Mouse (Mus musculus): Measurements from ENCODE around the gene Glipr1l1. TPM values are rescaled to one million over a fixed set of nuclear protein-coding genes. Genes with fewer than 3 reads are reported as not detected.
"Not testable (repeated sequence)": the region's sequence is repeated elsewhere in the genome, so short reads cannot be mapped to it uniquely, and the experiment has no call there.

The Glipr1l1 gene
- polyA plus RNA-seq, 1 experiment from 2014 or later, result not detected

- no peaks in the 10 kb centered on the region for H3K4me1 ChIP-seq (replicated peaks; ENCODE audit: control insufficient read depth, insufficient read depth, low read length)
- no peaks in the 10 kb centered on the region for H3K27me3 ChIP-seq (replicated peaks; ENCODE audit: control insufficient read depth, insufficient read depth, low read length)
- H3K9me3 ChIP-seq (ENCODE audit: control insufficient read depth, low read length), result no peaks in the 10 kb centered on the region
- no peak within 1 kb of the TSS for H3K4me3 ChIP-seq (replicated peaks; ENCODE audit: low read length)
- H3K36me3 ChIP-seq (ENCODE audit: control insufficient read depth, insufficient read depth), result no peaks in the 10 kb centered on the region
- ATAC-seq, result no peak
- WGBS, result 94% methylated on average over 14 of the region's 14 CpGs
- H3K9ac ChIP-seq (replicated peaks; ENCODE audit: low read depth, low read length), result no peak within 1 kb of the TSS
- H3K27ac ChIP-seq (ENCODE audit: low read length), result no peak within 1 kb of the TSS
- H3K4me2 ChIP-seq (ENCODE audit: low read length), result no peak within 1 kb of the TSS
These were observed 23.2 kb downstream of the Glipr1l1 start, which contains the start of gene Glipr1l2 for GRCm38 (mm10) chr10:112083157-112083556. Gene Glipr1l2 (plus strand): TSS chr10:112083354.

DNA sequence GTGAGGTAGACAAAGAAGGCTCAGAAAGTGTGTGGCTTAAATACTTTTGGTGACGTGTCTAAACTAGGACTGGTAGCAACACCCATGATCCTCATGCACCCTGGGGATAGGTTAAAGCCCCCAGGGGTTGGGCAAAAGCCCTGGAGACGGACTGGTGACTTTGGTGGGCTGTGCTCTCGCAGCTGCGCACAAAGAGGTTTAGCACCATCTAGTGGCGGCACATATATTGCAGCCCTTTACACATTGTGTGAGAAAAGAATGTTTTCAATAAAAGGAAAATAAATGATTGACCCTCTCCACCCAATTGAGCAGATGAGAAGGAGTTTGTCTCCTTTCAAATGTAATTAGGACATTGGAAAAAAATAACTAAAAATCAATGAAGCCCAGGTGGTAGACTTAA lies 45.8 kb downstream of the Glipr1l1 start:
- ATAC-seq, result not testable (repeated sequence)

GRCm38 (mm10) chr10:112110401-112110800 lies 50.4 kb downstream of the Glipr1l1 start:
- Histone ChIP-seq H3K27ac (ENCODE audit: low read length) (no peak overlapping the region), H3K9me3 (ENCODE audit: control insufficient read depth, low read length) (no peaks in the 10 kb centered on the region), H3K4me3 (replicated peaks; ENCODE audit: low read length) (no peak overlapping the region), H3K27me3 (replicated peaks; ENCODE audit: control insufficient read depth, insufficient read depth, low read length) (no peaks in the 10 kb centered on the region), H3K4me2 (ENCODE audit: low read length) (no peak overlapping the region), H3K4me1 (replicated peaks; ENCODE audit: control insufficient read depth, insufficient read depth, low read length) (no peaks in the 10 kb centered on the region), H3K36me3 (ENCODE audit: control insufficient read depth, insufficient read depth) (no peaks in the 10 kb centered on the region), H3K9ac (replicated peaks; ENCODE audit: low read depth, low read length) (no peak overlapping the region)
- 97% methylated on average over 7 of the region's 7 CpGs for WGBS
- no peak for ATAC-seq

More for the DNA sequence above, 45.8 kb downstream of the Glipr1l1 start:
- H3K9ac ChIP-seq (replicated peaks; ENCODE audit: low read depth, low read length); H3K9me3 ChIP-seq (ENCODE audit: control insufficient read depth, low read length); H3K36me3 ChIP-seq (ENCODE audit: control insufficient read depth, insufficient read depth); H3K4me2 ChIP-seq (ENCODE audit: low read length); H3K27ac ChIP-seq (ENCODE audit: low read length); H3K4me1 ChIP-seq (replicated peaks; ENCODE audit: control insufficient read depth, insufficient read depth, low read length); H3K4me3 ChIP-seq (replicated peaks; ENCODE audit: low read length); H3K27me3 ChIP-seq (replicated peaks; ENCODE audit: control insufficient read depth, insufficient read depth, low read length): not testable (repeated sequence)
- WGBS, result 8% methylated on average over 5 of the region's 5 CpGs

GRCm38 (mm10) chr10:112125090-112125489 lies 65.1 kb downstream of the Glipr1l1 start:
- not testable (repeated sequence) for H3K4me1 ChIP-seq (replicated peaks; ENCODE audit: control insufficient read depth, insufficient read depth, low read length); ATAC-seq; H3K9ac ChIP-seq (replicated peaks; ENCODE audit: low read depth, low read length); H3K4me3 ChIP-seq (replicated peaks; ENCODE audit: low read length); H3K27ac ChIP-seq (ENCODE audit: low read length); H3K9me3 ChIP-seq (ENCODE audit: control insufficient read depth, low read length); H3K27me3 ChIP-seq (replicated peaks; ENCODE audit: control insufficient read depth, insufficient read depth, low read length); H3K36me3 ChIP-seq (ENCODE audit: control insufficient read depth, insufficient read depth); H3K4me2 ChIP-seq (ENCODE audit: low read length)
- WGBS, result 35% methylated on average over 2 of the region's 2 CpGs

- 50% methylated on average over 6 of the region's 6 CpGs for WGBS
- not testable (repeated sequence) for H3K27ac ChIP-seq (ENCODE audit: low read length); H3K4me3 ChIP-seq (replicated peaks; ENCODE audit: low read length); H3K27me3 ChIP-seq (replicated peaks; ENCODE audit: control insufficient read depth, insufficient read depth, low read length); H3K36me3 ChIP-seq (ENCODE audit: control insufficient read depth, insufficient read depth); H3K4me1 ChIP-seq (replicated peaks; ENCODE audit: control insufficient read depth, insufficient read depth, low read length); H3K9me3 ChIP-seq (ENCODE audit: control insufficient read depth, low read length); H3K9ac ChIP-seq (replicated peaks; ENCODE audit: low read depth, low read length); H3K4me2 ChIP-seq (ENCODE audit: low read length); ATAC-seq
These were observed 67.8 kb downstream of the Glipr1l1 start for GRCm38 (mm10) chr10:112127682-112128230.

Other genes starting within 250 kb of the Glipr1l1 start
- 51.1 and 56.2 TPM in 2 replicates for gene Krr1, start 87.5 kb upstream of the Glipr1l1 start, polyA plus RNA-seq (2015; fragmentation: Nextera tagmentation; extraction: Ambion mirVana)
- 0.42 and 1.0 TPM in 2 replicates for gene Glipr1, start 57.6 kb upstream of the Glipr1l1 start, polyA plus RNA-seq (2015; fragmentation: Nextera tagmentation; extraction: Ambion mirVana)
- gene Glipr1l2, start 23.2 kb downstream of the Glipr1l1 start, polyA plus RNA-seq (2015; fragmentation: Nextera tagmentation; extraction: Ambion mirVana), result not detected in 2 replicates
- 0.41 TPM in 1 of 2 replicates, not detected in the other for gene Glipr1l3, start 100.1 kb downstream of the Glipr1l1 start, polyA plus RNA-seq (2015; fragmentation: Nextera tagmentation; extraction: Ambion mirVana)
- gene Caps2, start 103.4 kb downstream of the Glipr1l1 start, polyA plus RNA-seq (2015; fragmentation: Nextera tagmentation; extraction: Ambion mirVana), result 0.30 and 0.55 TPM in 2 replicates
- 5.7 and 7.8 TPM in 2 replicates for gene Kcnc2, start 210.9 kb downstream of the Glipr1l1 start, polyA plus RNA-seq (2015; fragmentation: Nextera tagmentation; extraction: Ambion mirVana)

Data from forebrain, embryonic 16.5 days (tissue).